Mouse (Mus musculus) frontal cortex, adult (tissue): ENCODE results near the gene Med17.

Experiments used
- ATAC-seq: cut with Nextera tagmentation; 2 replicates; pipeline ENCODE4 v1.9.2; 2017; ENCODE audit warnings: mild to moderate bottlenecking, moderate library complexity, mixed read lengths; ENCODE audit not compliant: low TSS enrichment

Gene Med17

GRCm38 (mm10) chr9:15288402-15288801, 8.7 kb upstream of the Med17 start:
- ATAC-seq: no peak

- ATAC-seq: no peak
Observed at GRCm38 (mm10) chr9:15287846-15288245, 8.1 kb upstream of the Med17 start.

GRCm38 (mm10) chr9:15285443-15285842, 5.7 kb upstream of the Med17 start:
- no peak for ATAC-seq

- 0 out of 2 replicates have a peak, but pooled peaks have one; percentile 8 for ATAC-seq
Observed at GRCm38 (mm10) chr9:15280491-15280879, 754 bp upstream of the Med17 start.

- ATAC-seq: no peak; the same call in 1 of the 2 replicates
Observed at GRCm38 (mm10) chr9:15279139-15279648, 537 bp downstream of the Med17 start.

- no peak for ATAC-seq
Observed at GRCm38 (mm10) chr9:15278343-15278742, 1.4 kb downstream of the Med17 start.

- ATAC-seq: no peak
Observed at GRCm38 (mm10) chr9:15276855-15277254, 2.9 kb downstream of the Med17 start.

- no peak for ATAC-seq
Observed at GRCm38 (mm10) chr9:15273981-15274380, 5.8 kb downstream of the Med17 start.

GRCm38 (mm10) chr9:15263487-15263886, 16.2 kb downstream of the Med17 start:
- ATAC-seq: no peak

GRCm38 (mm10) chr9:15261980-15262379, 17.8 kb downstream of the Med17 start:
- no peak for ATAC-seq

- no peak for ATAC-seq
Observed at GRCm38 (mm10) chr9:15256214-15256613, 23.5 kb downstream of the Med17 start.

- no peak for ATAC-seq
Observed at GRCm38 (mm10) chr9:15254501-15254900, 25.2 kb downstream of the Med17 start.

- ATAC-seq: no peak
Observed at GRCm38 (mm10) chr9:15252196-15252595, 27.5 kb downstream of the Med17 start.

GRCm38 (mm10) chr9:15250376-15250775, 29.4 kb downstream of the Med17 start:
- ATAC-seq: no peak

- ATAC-seq: 0 out of 2 replicates have a peak, but pooled peaks have one; percentile 50
Observed at GRCm38 (mm10) chr9:15245319-15246075, 34.2 kb downstream of the Med17 start.

- ATAC-seq: no peak
Observed at GRCm38 (mm10) chr9:15242130-15242529, 37.6 kb downstream of the Med17 start.

GRCm38 (mm10) chr9:15241596-15241939, 38.2 kb downstream of the Med17 start:
- ATAC-seq: 0 out of 2 replicates have a peak, but pooled peaks have one; percentile 28

- ATAC-seq: no peak
Observed at GRCm38 (mm10) chr9:15240863-15241595, 38.7 kb downstream of the Med17 start.

GRCm38 (mm10) chr9:15240006-15240405, 39.7 kb downstream of the Med17 start:
- ATAC-seq: no peak

GRCm38 (mm10) chr9:15239042-15239925, 40.4 kb downstream of the Med17 start, which contains the start of gene Vstm5:
Vstm5 (plus strand) TSS chr9:15239045.
- ATAC-seq: peak; percentile 94

GRCm38 (mm10) chr9:15238297-15238990, 41.3 kb downstream of the Med17 start:
- no peak for ATAC-seq
